Mouse (Mus musculus) regulatory T cell (primary cell): Measurements from ENCODE around the gene Haghl.

ENCODE experiments used
- in situ Hi-C: fragments of 300-600 bp; cut with MboI, MseI; formaldehyde crosslinking; loops from one replicate; pipeline ENCODE4 v1.15.1; 2025; ENCODE audit warnings: high pct_unique_total_duplicates

The Haghl gene

DNA sequence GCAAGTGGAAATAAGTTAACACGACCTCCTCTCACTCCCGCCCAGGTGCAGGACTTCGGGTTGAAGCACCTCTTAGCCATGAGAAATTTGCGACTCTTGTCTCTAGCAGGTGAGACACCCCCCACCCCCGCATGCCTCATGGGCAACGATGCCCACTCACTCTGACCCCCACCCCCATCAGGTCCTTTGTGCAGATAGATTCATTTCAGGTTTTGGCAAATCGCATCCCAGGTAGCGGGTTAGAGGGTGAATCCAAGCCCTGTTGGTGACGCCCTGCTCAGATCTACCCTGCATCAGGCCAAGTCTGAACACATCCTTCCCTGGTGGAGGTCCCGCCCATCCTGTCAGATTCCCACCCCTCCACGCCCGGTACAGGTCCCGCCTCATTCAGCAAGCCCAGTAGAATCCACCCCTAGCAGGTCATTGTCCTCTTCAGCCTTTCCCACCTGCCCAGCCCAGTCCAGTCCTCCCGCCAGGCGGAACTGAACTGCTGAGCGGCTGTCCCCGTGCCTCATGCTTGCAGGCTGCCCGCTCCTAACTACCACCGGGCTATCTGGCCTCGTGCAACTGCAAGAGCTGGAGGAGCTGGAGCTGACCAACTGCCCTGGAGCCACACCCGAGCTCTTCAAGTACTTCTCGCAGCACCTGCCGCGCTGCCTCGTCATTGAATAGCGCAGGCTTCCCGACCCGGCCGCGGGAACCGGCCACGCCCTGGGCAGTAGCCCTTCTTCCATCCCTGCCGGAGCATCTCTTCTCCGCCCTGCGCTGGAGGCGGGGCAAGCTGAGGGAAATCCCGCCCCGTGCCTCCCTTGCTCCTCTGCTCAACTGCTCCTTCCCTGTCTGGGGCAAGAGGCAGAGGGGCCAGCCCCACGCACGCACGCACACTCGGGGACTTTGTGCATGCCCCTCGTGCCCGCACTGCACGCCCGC lies 33.6 kb upstream of the Haghl start:
- in situ Hi-C loops = no loop called here

DNA sequence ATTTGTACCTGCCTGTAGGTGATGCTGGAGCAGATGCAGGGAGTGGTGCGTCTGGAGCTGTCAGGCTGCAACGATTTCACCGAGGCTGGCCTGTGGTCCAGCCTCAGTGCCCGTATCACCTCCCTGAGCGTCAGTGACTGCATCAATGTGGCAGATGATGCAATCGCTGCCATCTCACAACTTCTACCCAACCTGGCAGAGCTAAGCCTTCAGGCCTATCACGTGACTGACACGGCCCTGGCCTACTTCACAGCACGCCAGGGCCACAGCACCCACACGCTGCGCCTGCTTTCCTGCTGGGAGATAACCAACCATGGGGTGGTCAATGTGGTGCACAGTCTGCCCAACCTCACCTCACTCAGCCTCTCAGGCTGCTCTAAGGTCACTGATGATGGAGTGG lies 32.2 kb upstream of the Haghl start:
- in situ Hi-C loops = no loop called here

DNA sequence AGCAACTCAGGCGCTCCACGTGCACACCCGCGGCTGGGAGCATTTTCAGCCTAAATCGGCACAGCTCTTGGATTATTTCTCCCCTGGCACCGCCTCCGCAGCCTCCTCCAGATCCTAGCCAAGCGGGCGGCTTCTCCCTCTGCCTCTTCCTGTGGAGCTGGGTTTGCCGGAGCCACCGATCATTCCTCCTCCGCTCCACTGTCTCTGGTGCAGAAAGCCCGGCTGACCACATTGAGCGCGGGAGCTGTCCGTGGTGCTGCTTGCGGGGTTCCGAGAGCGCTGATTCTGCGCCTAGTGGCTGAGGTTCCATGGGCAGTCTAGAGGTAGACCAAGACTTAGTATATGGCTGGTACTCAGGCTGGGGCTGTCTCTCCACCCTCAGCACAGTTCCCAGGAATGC lies 28.0 kb upstream of the Haghl start:
- in situ Hi-C loops = no loop called here

DNA sequence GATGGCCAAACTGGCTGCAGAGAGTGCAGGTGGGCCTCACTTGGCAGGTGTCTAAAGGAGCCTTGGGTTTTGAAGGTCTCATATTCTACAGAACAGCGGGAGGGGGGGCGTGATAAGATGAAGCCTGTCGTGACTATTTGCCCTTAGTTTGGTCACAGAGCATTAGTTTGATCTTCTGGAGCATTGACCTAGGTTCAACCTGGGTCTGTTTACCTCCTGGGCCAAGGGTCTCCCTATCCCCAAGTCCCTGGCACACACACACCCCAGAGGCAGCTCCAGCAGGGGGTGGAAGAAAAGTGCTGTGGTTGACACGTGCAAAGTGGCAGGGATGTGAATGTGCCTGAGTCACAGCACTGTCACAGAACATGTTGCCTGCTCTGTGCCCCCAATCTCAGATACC lies 25.4 kb upstream of the Haghl start:
- in situ Hi-C loops = no loop called here

DNA sequence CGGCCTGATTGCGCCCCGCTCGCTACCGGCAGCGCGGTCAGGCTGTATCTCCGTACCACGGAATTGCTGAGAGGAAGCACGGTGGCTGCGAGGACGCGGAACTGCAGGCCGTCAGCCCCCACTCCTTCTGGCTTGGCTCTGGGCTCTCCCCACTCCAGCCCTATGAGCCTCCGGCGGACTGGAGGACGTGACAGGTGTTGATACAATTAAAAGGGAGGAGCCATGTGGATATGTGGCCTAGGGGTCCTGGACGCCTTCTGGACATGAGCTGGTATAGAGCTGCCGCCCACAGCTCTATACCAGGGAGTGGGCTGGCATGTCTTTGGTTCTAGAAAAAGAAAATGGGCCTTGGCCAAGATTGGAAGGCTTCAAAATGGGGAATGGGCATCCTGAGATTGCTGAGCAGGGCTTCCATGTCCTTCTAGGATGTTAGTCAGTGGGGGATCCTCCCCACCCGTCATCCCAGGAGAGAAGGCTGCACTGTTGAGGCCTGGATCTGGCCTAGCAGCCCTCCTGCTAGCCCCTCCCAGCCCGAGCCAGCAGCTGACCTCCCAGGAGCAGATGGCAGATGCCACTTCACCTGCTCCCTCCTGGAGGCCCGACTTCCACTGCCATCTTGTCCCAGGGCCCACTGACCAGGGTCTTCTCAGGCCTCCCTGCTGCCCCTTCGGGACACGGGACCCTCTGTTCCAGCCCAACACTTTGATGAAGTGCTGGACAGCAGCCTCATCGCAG lies 24.3 kb upstream of the Haghl start:
- in situ Hi-C loops = loop anchor here (5.0 kb wide), 1 partner anchor 337 kb away; no protein-coding TSS in a partner anchor

DNA sequence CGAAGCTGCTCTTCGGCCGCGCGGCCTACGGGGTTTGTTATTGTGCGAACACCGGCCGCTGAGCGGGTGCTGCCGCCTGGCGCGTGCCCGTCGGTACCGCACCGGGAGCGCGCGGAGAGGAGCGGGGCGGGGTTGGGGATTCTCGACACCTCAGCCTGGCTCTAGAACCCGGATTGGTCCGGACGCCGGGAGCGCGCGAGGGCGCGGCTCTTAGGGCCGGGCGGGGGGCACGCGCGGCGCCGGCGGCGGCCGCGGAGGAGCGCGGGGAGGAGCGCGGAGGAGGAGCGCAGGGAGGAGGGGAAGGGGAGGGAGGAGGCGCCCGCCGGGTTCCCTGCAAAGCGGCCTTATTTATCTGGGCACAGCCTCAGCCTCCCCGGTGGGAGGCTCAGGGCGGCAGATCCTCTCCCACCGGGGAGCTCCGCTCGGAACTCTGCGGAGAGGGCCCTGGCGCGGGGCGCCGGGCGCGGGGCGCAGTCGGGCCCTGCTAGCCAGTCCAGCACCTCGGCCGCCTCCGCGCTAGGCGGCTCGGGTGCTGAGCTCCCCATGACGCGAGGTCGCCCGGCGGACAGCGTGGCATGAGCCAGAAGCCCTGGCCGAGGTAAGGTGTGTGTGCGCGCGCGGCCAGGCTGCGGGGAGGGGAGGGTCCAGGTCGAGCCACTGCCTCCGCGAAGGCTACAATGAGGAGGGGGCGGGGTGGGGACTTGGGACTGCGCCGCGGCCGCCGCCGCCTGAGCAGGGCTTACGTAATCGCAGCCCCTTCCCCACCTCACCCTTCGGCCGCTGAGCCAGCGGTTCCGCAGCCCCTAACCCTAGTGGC lies 23.5 kb upstream of the Haghl start, which contains the start of gene Fbxl16:
Gene Fbxl16 (plus strand): TSS at position 297 of the 817 bp plus-strand sequence.
- in situ Hi-C loops = loop anchor here (5.0 kb wide), 1 partner anchor 337 kb away; no protein-coding TSS in a partner anchor

DNA sequence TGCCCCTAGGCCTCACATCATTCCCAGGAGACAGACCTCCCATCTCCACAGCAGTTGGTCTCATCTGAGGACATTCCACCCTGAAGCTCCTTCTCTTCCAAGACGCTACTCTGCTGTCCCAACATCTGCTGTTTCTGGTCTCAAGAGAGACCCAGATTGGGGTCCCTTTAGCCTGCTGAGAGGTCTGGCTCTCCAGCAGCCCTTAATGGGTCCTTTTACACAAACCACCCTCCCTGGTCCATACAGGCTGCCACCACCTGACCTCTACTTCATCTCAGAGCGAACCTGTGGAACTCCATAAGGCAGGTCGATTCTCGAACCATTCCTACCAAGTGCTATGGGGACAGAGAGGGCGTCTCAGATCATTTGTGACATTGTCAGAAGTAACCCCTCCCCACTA lies 22.6 kb upstream of the Haghl start:
- in situ Hi-C loops = loop anchor here (5.0 kb wide), 1 partner anchor 336 kb away; no protein-coding TSS in a partner anchor

DNA sequence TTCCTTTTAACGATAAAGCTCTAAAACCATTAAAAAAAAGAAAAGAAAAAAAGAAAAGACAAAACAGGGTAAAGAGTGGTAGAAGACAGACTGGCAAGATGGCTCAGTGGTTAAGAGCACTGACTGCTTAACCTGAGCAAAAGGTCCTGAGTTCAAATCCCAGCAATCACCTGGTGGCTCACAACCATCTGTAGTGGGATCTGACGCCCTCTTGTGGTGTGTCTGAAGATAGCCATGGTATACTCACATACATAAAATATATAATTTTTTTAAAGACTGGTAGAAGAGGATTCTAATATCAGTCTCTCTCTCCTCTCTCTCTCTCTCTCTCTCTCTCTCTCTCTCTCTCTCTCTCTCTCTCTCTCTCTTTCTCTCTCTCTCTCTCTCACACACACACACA lies 22.0 kb upstream of the Haghl start:
- in situ Hi-C loops = loop anchor here (5.0 kb wide), 1 partner anchor 335 kb away; no protein-coding TSS in a partner anchor

DNA sequence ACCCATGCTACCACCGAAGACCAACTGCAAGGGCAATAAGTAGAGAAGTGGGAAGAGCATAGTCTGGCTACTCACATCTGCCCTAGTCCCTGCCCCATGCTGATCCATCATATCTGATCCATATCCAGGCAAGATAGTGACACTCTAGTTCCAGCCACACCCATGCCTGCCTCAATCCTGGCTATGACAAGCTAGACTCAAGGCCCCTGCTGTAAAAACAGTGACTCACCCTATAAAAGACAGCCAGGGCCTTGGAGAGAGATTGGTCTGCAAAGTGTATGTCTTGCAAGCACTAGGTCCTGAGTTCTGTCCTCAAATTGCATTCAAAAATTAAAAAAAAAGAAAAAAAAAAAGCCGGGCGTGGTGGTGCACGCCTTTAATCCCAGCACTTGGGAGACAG lies 21.0 kb upstream of the Haghl start:
- in situ Hi-C loops = loop anchor here (5.0 kb wide), 1 partner anchor 334 kb away; no protein-coding TSS in a partner anchor

DNA sequence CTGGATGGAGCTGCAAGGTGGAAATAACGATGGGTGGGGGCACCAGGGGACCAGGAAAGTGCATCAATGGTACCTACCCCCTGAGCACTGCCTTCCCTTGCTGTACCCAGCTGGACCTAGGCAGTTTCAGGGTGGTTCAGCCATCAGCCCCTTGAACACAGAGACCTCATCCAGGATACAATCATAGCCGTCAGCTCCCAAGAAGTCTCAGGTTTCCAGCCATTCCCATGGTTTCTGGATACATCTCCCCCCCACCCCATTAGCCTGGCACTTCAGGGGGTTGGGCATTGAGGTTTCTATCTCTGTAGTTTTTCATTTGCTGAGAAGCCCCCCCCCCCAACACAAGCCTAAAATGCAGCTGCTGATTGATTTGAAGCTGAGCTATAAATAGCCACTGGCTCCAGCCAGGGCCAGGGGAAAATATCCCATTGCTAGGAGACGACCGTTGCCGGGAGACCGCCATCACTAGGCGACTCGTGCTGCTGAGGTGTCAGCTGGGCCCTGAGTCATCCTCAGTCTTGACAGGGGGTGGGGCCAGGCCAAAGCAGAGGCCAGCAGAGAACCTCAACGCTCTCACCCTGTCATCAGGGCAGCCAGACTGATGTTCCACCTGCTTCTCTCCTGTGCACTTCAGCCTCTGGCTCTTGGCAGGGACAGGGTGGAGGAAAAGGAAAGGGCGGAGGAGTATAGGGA lies 17.5 kb upstream of the Haghl start:
- in situ Hi-C loops = loop anchor here (5.0 kb wide), 2 partner anchors 36 to 66 kb away; partner anchors contain the start of gene Mslnl

DNA sequence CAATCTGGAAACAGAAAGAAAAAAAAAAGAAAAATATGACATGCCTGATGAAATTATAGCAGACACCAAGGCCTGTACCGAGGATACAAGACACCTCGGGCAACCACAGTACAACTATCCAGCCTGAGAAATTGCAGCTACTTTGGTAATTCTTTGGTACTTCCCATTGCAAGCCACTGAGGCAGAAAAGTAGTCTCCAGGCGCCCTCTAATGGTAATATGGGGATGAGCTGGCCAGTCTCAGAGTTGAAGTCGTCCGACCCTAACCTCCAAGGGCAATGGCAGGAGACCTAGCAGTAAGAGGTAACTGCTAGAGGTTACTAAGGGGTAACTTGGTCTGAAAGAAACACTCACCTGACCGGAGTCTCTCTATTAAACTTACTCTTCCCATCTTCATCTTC lies 15.6 kb upstream of the Haghl start:
- in situ Hi-C loops = loop anchor here (5.0 kb wide), 2 partner anchors 34 to 64 kb away; partner anchors contain the start of gene Mslnl

DNA sequence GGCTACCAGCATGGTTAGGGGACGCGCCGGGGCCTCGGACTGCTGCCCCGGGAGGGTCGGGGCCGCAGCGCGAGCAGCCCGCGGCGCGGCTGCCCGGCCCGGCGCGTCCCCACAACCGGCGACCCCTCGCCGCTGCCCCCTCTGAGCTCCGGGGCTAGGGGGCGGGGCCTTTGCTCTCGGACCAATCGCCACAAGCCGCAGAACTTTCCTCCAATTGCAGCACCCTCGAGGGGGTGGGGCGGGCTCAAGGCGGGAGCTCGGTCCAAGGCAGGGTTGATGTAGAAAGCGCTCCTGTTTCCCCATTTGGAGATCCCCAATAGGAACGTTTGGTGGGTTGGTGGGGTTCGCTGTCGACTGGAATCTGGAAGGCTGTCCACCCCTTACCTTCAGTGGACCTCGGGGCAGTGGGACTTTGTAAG lies 11.5 kb upstream of the Haghl start, which contains the start of gene Metrn:
Gene Metrn (minus strand): TSS at position 186 of the 419 bp plus-strand sequence.
- in situ Hi-C loops = loop anchor here (10.0 kb wide), 1 partner anchor 222 kb away; the partner anchor contains the start of genes Lmf1 and Sox8

DNA sequence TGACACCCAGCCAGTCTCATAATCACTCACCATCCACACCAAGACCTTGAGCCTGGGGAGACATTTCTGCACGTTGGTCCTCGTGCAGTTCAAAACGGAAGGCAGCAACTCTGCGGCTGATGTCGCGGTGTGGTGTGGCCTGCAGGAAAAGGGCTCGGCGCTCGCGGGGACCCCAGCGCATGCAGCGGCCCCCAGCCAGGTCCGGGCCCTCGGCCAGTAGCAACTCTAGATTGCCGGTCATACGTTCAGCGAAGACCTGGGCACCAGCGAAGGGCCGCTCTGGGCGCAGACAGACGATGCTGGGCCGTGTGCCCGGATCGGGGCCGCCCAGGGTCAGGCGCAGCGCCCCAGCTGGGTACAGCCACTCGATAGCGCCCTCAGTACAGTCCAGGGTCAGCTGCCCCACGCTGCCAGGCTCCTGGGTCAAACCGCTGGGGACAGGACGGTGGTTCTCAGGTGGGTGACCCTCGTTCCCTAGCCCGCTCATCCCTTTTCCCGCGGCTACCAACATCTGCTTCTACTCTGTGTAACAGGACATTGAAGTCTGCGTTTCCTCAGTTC lies 10.8 kb upstream of the Haghl start:
- in situ Hi-C loops = loop anchor here (10.0 kb wide), 1 partner anchor 221 kb away; the partner anchor contains the start of genes Lmf1 and Sox8

DNA sequence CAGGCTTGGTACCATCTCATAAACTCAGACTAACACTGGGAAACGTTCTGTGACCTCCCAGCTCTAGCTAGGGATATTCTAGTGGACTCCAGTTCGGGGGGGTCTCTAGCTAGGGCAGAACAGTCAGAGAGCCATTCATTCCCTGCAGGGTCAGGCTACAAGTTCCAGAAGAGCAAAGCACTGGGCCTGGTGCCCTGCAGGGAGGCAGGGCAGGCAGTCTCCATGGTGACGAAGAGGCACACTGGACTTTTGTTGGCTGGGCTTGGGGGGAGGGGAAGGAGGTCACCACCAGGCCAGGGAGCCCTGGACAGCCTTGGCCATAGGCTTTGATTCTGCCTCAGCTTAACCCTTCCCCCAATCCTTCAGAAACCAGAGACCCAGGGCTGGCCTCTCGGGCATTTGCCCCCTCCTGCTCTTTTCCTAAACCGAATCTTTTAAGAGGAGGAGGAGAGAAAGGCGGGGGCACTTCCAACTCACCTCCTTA lies 10.2 kb upstream of the Haghl start, which contains the start of gene AC134908.4:
Gene AC134908.4 (minus strand): TSS at position 51 of the 484 bp plus-strand sequence.
- in situ Hi-C loops = loop anchor here (10.0 kb wide), 1 partner anchor 221 kb away; the partner anchor contains the start of genes Lmf1 and Sox8

DNA sequence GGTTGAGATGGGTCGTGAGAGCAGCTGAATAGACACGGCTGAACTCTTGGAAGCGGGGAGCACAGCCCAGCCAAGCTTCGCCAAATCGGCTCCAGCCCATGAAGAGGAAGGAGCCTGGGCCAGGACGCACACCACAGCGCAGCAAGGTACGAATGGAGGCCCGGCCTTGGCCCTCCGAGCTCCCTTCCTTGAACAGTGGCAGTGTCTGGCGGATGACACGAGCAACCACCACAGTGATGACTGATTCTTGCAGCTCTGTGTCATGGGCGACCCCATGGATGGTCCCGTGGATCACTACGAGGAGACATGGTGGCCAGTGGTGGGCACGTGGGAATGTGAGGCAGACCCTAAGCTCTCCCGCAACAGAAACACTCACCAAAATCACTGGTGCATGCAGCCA lies 9.5 kb upstream of the Haghl start:
- in situ Hi-C loops = loop anchor here (10.0 kb wide), 1 partner anchor 220 kb away; the partner anchor contains the start of genes Lmf1 and Sox8

DNA sequence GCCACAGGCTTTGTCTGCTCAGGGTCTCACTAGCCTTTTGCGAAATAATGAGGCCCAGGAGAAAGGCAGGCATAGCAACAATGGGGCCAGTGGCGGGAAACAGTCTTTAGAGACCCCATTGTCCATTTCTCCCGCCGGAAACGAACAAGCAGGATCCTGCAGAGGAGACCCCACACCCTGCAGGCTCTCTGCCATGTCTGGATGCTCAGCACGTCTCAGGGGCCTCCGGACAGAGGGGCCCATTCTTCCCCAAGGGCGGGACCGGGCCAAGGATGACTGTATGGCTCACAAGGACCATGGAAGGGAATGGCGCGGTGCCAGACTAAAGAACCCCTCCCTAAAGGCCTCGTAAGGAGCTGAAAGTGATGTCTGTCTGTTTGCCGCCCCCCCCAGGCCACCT lies 8.7 kb upstream of the Haghl start:
- in situ Hi-C loops = loop anchor here (10.0 kb wide), 1 partner anchor 219 kb away; the partner anchor contains the start of genes Lmf1 and Sox8

DNA sequence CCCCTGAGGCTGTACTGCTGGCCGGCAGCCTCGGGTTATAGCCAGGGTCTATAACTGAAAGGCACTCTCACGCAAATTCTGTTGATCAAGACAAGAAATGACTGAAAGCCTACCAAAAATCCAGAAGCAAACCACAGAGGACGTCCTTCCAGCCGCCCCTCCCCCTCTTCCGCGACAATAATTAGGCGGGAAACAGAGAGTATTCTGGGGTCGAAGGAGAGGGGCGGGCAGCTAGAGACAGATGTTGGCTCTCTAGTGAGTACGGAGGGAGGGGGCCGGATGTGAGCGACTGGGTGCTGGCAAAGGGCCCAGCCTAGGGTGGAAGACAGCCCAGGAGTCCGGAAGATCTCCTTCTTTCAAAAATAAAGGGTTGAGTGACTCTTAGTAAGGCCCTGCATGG lies 7.1 kb upstream of the Haghl start, which contains the start of gene Fam173a:
Gene Fam173a (minus strand): TSS at position 287 of the 400 bp plus-strand sequence.
- in situ Hi-C loops = loop anchor here (10.0 kb wide), 1 partner anchor 218 kb away; the partner anchor contains the start of genes Lmf1 and Sox8

DNA sequence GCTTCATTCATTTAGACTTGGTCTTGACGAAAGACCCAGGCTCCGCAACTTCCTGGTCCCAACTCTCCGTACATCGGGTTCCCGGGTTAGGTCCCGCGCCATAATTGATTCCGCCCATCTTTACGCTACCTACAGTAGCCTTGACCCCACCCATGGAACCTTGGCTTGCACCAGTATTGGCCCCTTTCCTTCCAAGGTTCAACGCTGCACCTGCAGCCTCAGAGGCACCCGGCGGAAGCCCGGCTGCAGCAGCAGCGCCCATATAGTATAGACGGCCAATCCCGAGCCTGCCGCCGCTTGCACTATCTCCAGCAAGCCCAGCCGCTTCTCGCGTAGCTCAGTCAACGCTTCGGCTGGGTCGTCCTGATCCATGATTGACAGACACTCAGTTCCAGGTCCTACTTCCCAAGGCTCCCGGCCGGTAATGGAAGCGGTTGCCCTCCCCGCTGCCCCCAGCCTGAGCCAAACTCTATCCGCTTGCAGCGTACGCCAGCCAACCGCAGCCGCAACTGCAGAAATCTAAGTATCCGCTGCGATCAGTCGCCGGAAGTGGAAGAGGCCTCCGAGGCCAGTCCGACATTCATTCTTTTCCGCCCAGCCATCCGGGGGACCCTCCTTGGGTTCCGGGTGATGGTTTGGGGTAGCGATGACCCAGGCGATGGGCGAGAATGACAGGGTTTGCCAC lies 6.5 kb upstream of the Haghl start:
- in situ Hi-C loops = loop anchor here (10.0 kb wide), 1 partner anchor 217 kb away; the partner anchor contains the start of genes Lmf1 and Sox8
